34 mouse cellular contexts compared by ENCODE assay signal in genomic region chr9:78211521-78211920, GRCm38 (mm10). TPM values are rescaled to one million over a fixed set of nuclear protein-coding genes. Genes with fewer than 3 reads are reported as not detected.
DNase-seq lines count a peak whose midpoint lies in the region; ATAC-seq and TF ChIP-seq lines count a peak whose summit lies in the region.
"Had no signal": no experiment of that assay in that cellular context is flagged by ENCODE, and none has a peak within 500 bp of the region (broad histone marks: within the 10 kb centered on the region; RNA-seq: fewer than 3 reads in every experiment).

No protein-coding gene starts in this region.

- TF ChIP-seq CTCF in heart, adult 2 months (IDR thresholded peaks at IDR 0.05) = no peak
- no peak for TF ChIP-seq CTCF in heart, postnatal 0 days (IDR thresholded peaks at IDR 0.05; ENCODE audit: low read depth)

- WGBS in heart, adult 2 months = 96% methylated on average over 3 of the region's 3 CpGs
- WGBS in heart, embryonic 12.5 days = 88% methylated on average over 3 of the region's 3 CpGs
- 90% methylated on average over 3 of the region's 3 CpGs for WGBS in heart, postnatal 0 days
- 85% methylated on average over 3 of the region's 3 CpGs for WGBS in stomach, embryonic 16.5 days

- peak; percentile 74 for DNase-seq in heart, adult 11 months
- DNase-seq in heart, adult 2 months = no peak
- no peak for DNase-seq in heart, adult 9 months (ENCODE audit: low spot score in 2 of 2)
- no peak for DNase-seq in heart, postnatal 0 days (ENCODE audit: low spot score)
- no peak for DNase-seq in heart, adult 18-20 months
- no peak for DNase-seq in frontal cortex, postnatal 25 days (ENCODE audit: low spot score in 2 of 2)
- DNase-seq: adrenal gland, adult 8-10 months; adrenal gland, postnatal 25 days; cerebellum, adult 11-12 months; cerebellum, adult 8-10 months; cerebellum, postnatal 10 days; cerebellum, postnatal 36 days; embryo, embryonic 11 days; gastrocnemius, postnatal 10 days; gastrocnemius, postnatal 36 days; kidney, adult 18-20 months had no signal

- TF ChIP-seq EP300 in heart, adult 2 months (IDR thresholded peaks at IDR 0.05; ENCODE audit: insufficient read depth, low read depth, low read length) = no peak
- TF ChIP-seq EP300 in heart, postnatal 0 days (IDR thresholded peaks at IDR 0.05; ENCODE audit: low read depth) = no peak

- no peak overlapping the region for H3K4me3 ChIP-seq in heart, adult 2 months
- no peak overlapping the region for H3K4me3 ChIP-seq in heart, embryonic 12.5 days
- no peak overlapping the region for H3K4me3 ChIP-seq in heart, postnatal 0 days (ENCODE audit: low read depth, low read length)
- no peak overlapping the region for H3K4me3 ChIP-seq in stomach, embryonic 16.5 days (replicated peaks; ENCODE audit: low read length)
- H3K4me3 ChIP-seq: embryonic facial prominence, embryonic 10.5 days; embryonic facial prominence, embryonic 13.5 days; erythroblast, embryonic 14.5 days; forebrain, embryonic 12.5 days; forebrain, embryonic 15.5 days; hindbrain, embryonic 10.5 days; hindbrain, embryonic 13.5 days; intestine, embryonic 15.5 days had no signal

- no peak for TF ChIP-seq POLR2A in heart, adult 2 months (IDR thresholded peaks at IDR 0.05; ENCODE audit: insufficient read depth, low read depth, low read length)

- no peak for ATAC-seq in heart, embryonic 12.5 days (ENCODE audit: insufficient number of reproducible peaks, low FRiP score)
- ATAC-seq in heart, postnatal 0 days (ENCODE audit: insufficient read depth, low read depth) = no peak
- no peak for ATAC-seq in stomach, embryonic 16.5 days (ENCODE audit: insufficient read depth, low FRiP score)
- ATAC-seq: activated CD4-positive, CD25-positive, alpha-beta regulatory T cell, adult 4 months; forebrain, embryonic 15.5 days; hindbrain, embryonic 16.5 days had no signal

- intact Hi-C loops in heart, adult 2 months (cut with DNase I) = no loop called here

- H3K27me3 ChIP-seq in heart, adult 2 months (ENCODE audit: control insufficient read depth, insufficient read depth, low read length) = no peaks in the 10 kb centered on the region
- no peaks in the 10 kb centered on the region for H3K27me3 ChIP-seq in heart, embryonic 12.5 days (replicated peaks)
- H3K27me3 ChIP-seq in heart, postnatal 0 days (ENCODE audit: control insufficient read depth, insufficient read depth, low read length) = no peaks in the 10 kb centered on the region
- H3K27me3 ChIP-seq in stomach, embryonic 16.5 days (ENCODE audit: control insufficient read depth, insufficient read depth, low read length) = no peaks in the 10 kb centered on the region
- H3K27me3 ChIP-seq: embryonic facial prominence, embryonic 13.5 days; forebrain, embryonic 12.5 days; forebrain, embryonic 15.5 days; hindbrain, embryonic 13.5 days; intestine, embryonic 15.5 days had no signal

- H3K36me3 ChIP-seq in heart, adult 2 months (ENCODE audit: control insufficient read depth, insufficient read depth, low read length) = 0 out of 2 replicates have a peak, but pooled peaks cover 2% of the 10 kb centered on the region
- H3K36me3 ChIP-seq in heart, embryonic 12.5 days = peaks cover 18% of the 10 kb centered on the region; the same call in 1 of the 2 replicates
- peaks cover 23% of the 10 kb centered on the region for H3K36me3 ChIP-seq in heart, postnatal 0 days (replicated peaks; ENCODE audit: control insufficient read depth, insufficient read depth, low read length)
- H3K36me3 ChIP-seq in stomach, embryonic 16.5 days (ENCODE audit: control insufficient read depth, insufficient read depth, low read length) = no peaks in the 10 kb centered on the region
- H3K36me3 ChIP-seq: forebrain, embryonic 12.5 days; forebrain, embryonic 15.5 days; hindbrain, embryonic 13.5 days; intestine, embryonic 15.5 days had no signal

- no peak overlapping the region for H3K4me2 ChIP-seq in heart, embryonic 12.5 days
- H3K4me2 ChIP-seq in heart, postnatal 0 days (ENCODE audit: low read depth, low read length) = no peak overlapping the region
- no peak overlapping the region for H3K4me2 ChIP-seq in stomach, embryonic 16.5 days (ENCODE audit: low read depth, low read length)
- H3K4me2 ChIP-seq: embryonic facial prominence, embryonic 13.5 days; forebrain, embryonic 12.5 days; forebrain, embryonic 15.5 days; hindbrain, embryonic 13.5 days; intestine, embryonic 15.5 days had no signal

- no peaks in the 10 kb centered on the region for H3K79me2 ChIP-seq in heart, adult 2 months (replicated peaks; ENCODE audit: control insufficient read depth, insufficient read depth, low read length)

- H3K9ac ChIP-seq in heart, adult 2 months (ENCODE audit: low read depth, low read length) = no peak overlapping the region
- H3K9ac ChIP-seq in heart, embryonic 12.5 days = no peak overlapping the region
- no peak overlapping the region for H3K9ac ChIP-seq in heart, postnatal 0 days (replicated peaks; ENCODE audit: low read depth, low read length)
- H3K9ac ChIP-seq in stomach, embryonic 16.5 days (ENCODE audit: low read length) = no peak overlapping the region
- H3K9ac ChIP-seq: embryonic facial prominence, embryonic 13.5 days; forebrain, embryonic 12.5 days; forebrain, embryonic 15.5 days; hindbrain, embryonic 13.5 days; intestine, embryonic 15.5 days had no signal

- H3K27ac ChIP-seq in heart, adult 2 months = no peak overlapping the region
- peak overlapping the region; percentile 84 for H3K27ac ChIP-seq in heart, embryonic 12.5 days (ENCODE audit: poor library complexity, severe bottlenecking)
- 0 out of 2 replicates have a peak overlapping the region, but pooled peaks have one; percentile 5 for H3K27ac ChIP-seq in heart, postnatal 0 days (ENCODE audit: low read depth)
- H3K27ac ChIP-seq in stomach, embryonic 16.5 days (ENCODE audit: low read length) = peak overlapping the region; percentile 90
- H3K27ac ChIP-seq: embryonic facial prominence, embryonic 10.5 days; embryonic facial prominence, embryonic 13.5 days; forebrain, embryonic 12.5 days; forebrain, embryonic 15.5 days; hindbrain, embryonic 10.5 days; hindbrain, embryonic 13.5 days; intestine, embryonic 15.5 days had no signal

- H3K4me1 ChIP-seq in heart, adult 2 months (ENCODE audit: control insufficient read depth, insufficient read depth, low read length) = peaks cover 6% of the 10 kb centered on the region
- H3K4me1 ChIP-seq in heart, embryonic 12.5 days (replicated peaks) = peaks cover 26% of the 10 kb centered on the region
- peaks cover 6% of the 10 kb centered on the region; the same call in 1 of the 2 replicates for H3K4me1 ChIP-seq in heart, postnatal 0 days (ENCODE audit: control insufficient read depth, insufficient read depth)
- peaks cover 6% of the 10 kb centered on the region for H3K4me1 ChIP-seq in stomach, embryonic 16.5 days (ENCODE audit: control insufficient read depth, insufficient read depth, low read length)
- H3K4me1 ChIP-seq: forebrain, embryonic 12.5 days; forebrain, embryonic 15.5 days; hindbrain, embryonic 10.5 days; hindbrain, embryonic 13.5 days; intestine, embryonic 15.5 days had no signal

- no peaks in the 10 kb centered on the region for H3K9me3 ChIP-seq in heart, embryonic 12.5 days (replicated peaks)
- H3K9me3 ChIP-seq in heart, postnatal 0 days (replicated peaks; ENCODE audit: control insufficient read depth, low read length) = no peaks in the 10 kb centered on the region
- no peaks in the 10 kb centered on the region; the same call in 1 of the 2 replicates for H3K9me3 ChIP-seq in stomach, embryonic 16.5 days (replicated peaks; ENCODE audit: control insufficient read depth, low read length)
- H3K9me3 ChIP-seq: embryonic facial prominence, embryonic 10.5 days; embryonic facial prominence, embryonic 13.5 days; forebrain, embryonic 12.5 days; forebrain, embryonic 15.5 days; hindbrain, embryonic 13.5 days; intestine, embryonic 15.5 days had no signal

RNA-seq across cellular contexts. Expression of gene Gsta1, which starts 18.9 kb away (rescaled TPM):
- total RNA-seq in heart, adult 2 months (2021) = 1 to 10 TPM; 1.3 to 2.2 TPM
- 0.66 and 2.3 TPM in 2 replicates for polyA plus RNA-seq in heart, adult 2 months (2012; rRNA removed)
- not detected in 2 replicates for polyA plus RNA-seq in heart, embryonic 12.5 days (2016; fragmentation: Nextera tagmentation; extraction: Ambion mirVana)
- not detected in 2 replicates for total RNA-seq in heart, postnatal 0 days (2014; rRNA removed; ENCODE audit: low replicate concordance)
- 0.45 TPM in 1 of 2 replicates, not detected in the other for polyA plus RNA-seq in heart, postnatal 0 days (2015; fragmentation: Nextera tagmentation; extraction: Ambion mirVana)
- 1 to 10 TPM; 2.3 to 3.3 TPM for total RNA-seq in heart, adult 18-20 months (2021)
- 109 and 152 TPM in 2 replicates for polyA plus RNA-seq in stomach, embryonic 16.5 days (2015; fragmentation: Nextera tagmentation; extraction: Ambion mirVana)
- total RNA-seq: ES-E14; gastrocnemius, adult 18-20 months; gastrocnemius, postnatal 10 days; gastrocnemius, postnatal 36 days; granulocyte monocyte progenitor cell, adult 5-6 weeks had no signal
- polyA plus RNA-seq: activated CD4-positive, CD25-positive, alpha-beta regulatory T cell, adult 4 months; brain, embryonic 14.5 days; cortical plate, adult 2 months; embryonic facial prominence, embryonic 10.5 days; erythroblast, embryonic 14.5 days; forebrain, embryonic 12.5 days; forebrain, embryonic 15.5 days; hindbrain, embryonic 10.5 days; hindbrain, embryonic 13.5 days; hindbrain, embryonic 16.5 days had no signal

RNA-seq across cellular contexts. Expression of gene Gsta4, which starts 28.9 kb away (rescaled TPM):
- total RNA-seq in heart, adult 2 months (2021) = 100 to 1,000 TPM; 100 to 104 TPM
- 53.4 and 88.7 TPM in 2 replicates for polyA plus RNA-seq in heart, adult 2 months (2012; rRNA removed)
- 73.9 and 74.5 TPM in 2 replicates for polyA plus RNA-seq in heart, embryonic 12.5 days (2016; fragmentation: Nextera tagmentation; extraction: Ambion mirVana)
- total RNA-seq in heart, postnatal 0 days (2014; rRNA removed; ENCODE audit: low replicate concordance) = 59.8 and 81.1 TPM in 2 replicates
- polyA plus RNA-seq in heart, postnatal 0 days (2015; fragmentation: Nextera tagmentation; extraction: Ambion mirVana) = 124 and 134 TPM in 2 replicates
- total RNA-seq in heart, adult 18-20 months (2021) = 100 to 1,000 TPM; 125 to 127 TPM
- 784 and 968 TPM in 2 replicates for polyA plus RNA-seq in stomach, embryonic 16.5 days (2015; fragmentation: Nextera tagmentation; extraction: Ambion mirVana)

RNA-seq across cellular contexts. Expression of gene Gm3776, which starts 45.4 kb away (rescaled TPM):
- 1 to 10 TPM; 1.1 to 1.6 TPM for total RNA-seq in heart, adult 2 months (2021)
- 0.18 and 1.1 TPM in 2 replicates for polyA plus RNA-seq in heart, adult 2 months (2012; rRNA removed)
- polyA plus RNA-seq in heart, embryonic 12.5 days (2016; fragmentation: Nextera tagmentation; extraction: Ambion mirVana) = not detected in 2 replicates
- total RNA-seq in heart, postnatal 0 days (2014; rRNA removed; ENCODE audit: low replicate concordance) = 0.42 TPM in 1 of 2 replicates, not detected in the other
- 0.40 TPM in 1 of 2 replicates, not detected in the other for polyA plus RNA-seq in heart, postnatal 0 days (2015; fragmentation: Nextera tagmentation; extraction: Ambion mirVana)
- 1 to 10 TPM; 2.1 to 2.5 TPM for total RNA-seq in heart, adult 18-20 months (2021)
- 87.2 and 133 TPM in 2 replicates for polyA plus RNA-seq in stomach, embryonic 16.5 days (2015; fragmentation: Nextera tagmentation; extraction: Ambion mirVana)
- total RNA-seq: adrenal gland, adult 8-10 months; adrenal gland, postnatal 25 days; ES-E14; gastrocnemius, postnatal 10 days; gastrocnemius, postnatal 36 days; granulocyte monocyte progenitor cell, adult 5-6 weeks had no signal
- polyA plus RNA-seq: activated CD4-positive, CD25-positive, alpha-beta regulatory T cell, adult 4 months; brain, embryonic 14.5 days; cortical plate, adult 2 months; embryonic facial prominence, embryonic 10.5 days; embryonic facial prominence, embryonic 13.5 days; erythroblast, embryonic 14.5 days; forebrain, embryonic 12.5 days; forebrain, embryonic 15.5 days; heart, embryonic 16.5 days; hindbrain, embryonic 10.5 days; hindbrain, embryonic 13.5 days; hindbrain, embryonic 16.5 days had no signal

Comparison
In these comparisons a context has a peak if more than half of its experiments do, and no peak if none do; other contexts are left out.
1. RNA of gene Gsta1, which starts 18.9 kb away (polyA plus RNA-seq): 109 to 152 TPM in stomach, embryonic 16.5 days; 0.66 to 2.3 TPM in heart, adult 2 months, not detected in heart, embryonic 12.5 days and 0.45 TPM in heart, postnatal 0 days; every median in the first group is over 10 times any median in the second.
2. RNA of gene Gm3776, which starts 45.4 kb away (polyA plus RNA-seq): 87.2 to 133 TPM in stomach, embryonic 16.5 days; 0.40 TPM in heart, postnatal 0 days, 0.18 to 1.1 TPM in heart, adult 2 months and not detected in heart, embryonic 12.5 days; every median in the first group is over 10 times any median in the second.